Mouse (Mus musculus) ovary, adult 18-20 months (tissue): ENCODE data around the gene Taf9b.
A peak's percentile ranks its signal among the peaks of the same experiment; 100 is the strongest.
"Not testable (repeated sequence)": the region's sequence is repeated elsewhere in the genome, so short reads cannot be mapped to it uniquely, and the experiment has no call there.

Experiments used
- DNase-seq: peaks from one replicate; pipeline ENCODE4 v3.0.0; 2022; ENCODE audit warnings: low spot score, mixed read lengths

Taf9b gene

GRCm38 (mm10) chrX:106221058-106221457 is at the start of gene Taf9b:
Gene Taf9b (minus strand): TSS chrX:106221158.
- DNase-seq: no peak

- no peak for DNase-seq
These were observed 34.3 kb upstream of the Taf9b start, which contains the start of gene Fnd3c2 for GRCm38 (mm10) chrX:106255276-106255675. Gene Fnd3c2 (minus strand): TSS chrX:106255376.

DNA sequence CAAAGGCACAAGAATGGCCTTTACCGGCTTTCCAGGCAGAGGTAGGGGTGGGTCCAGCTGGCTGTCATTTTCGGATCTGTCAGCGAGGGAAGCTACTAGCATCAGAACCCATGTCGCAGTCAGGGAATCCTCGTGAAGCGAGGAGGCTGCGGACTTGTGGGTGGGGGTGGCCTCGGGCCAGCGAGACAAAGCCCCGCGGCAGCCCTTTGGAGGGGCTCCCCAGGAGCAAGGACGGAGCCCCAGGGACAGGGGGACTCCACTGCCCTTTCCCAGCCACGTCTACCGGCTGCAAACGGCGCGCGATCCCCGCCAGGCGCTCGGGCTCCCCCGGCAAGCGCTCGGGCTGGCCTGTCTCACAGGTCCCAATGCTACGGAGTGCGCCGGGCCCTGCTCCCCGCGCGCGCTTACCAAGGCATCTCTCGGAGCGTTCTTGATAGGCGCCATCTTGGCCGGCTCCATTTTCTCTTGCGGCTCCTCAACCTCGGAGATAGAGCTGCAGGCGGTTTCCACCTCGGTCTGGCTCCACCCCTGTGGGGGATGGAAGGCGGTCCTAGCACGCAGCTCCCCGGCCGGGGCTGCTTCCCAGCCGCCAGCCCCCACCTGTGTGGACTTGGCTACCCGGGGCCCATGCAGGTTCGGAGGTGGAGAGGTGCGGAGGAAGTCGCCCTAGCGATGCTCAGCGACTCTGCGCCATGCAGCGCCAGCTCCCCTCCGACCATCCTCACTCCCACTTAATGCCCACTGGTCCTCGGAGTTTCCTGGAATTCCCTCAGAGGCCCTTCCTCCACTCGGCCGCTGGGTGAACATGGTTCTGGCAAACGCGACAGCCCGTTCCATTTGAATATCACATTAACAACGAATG is 1.6 kb downstream of the Taf9b start:
- peak; percentile 60 for DNase-seq

GRCm38 (mm10) chrX:106209100-106209499 is 11.9 kb downstream of the Taf9b start:
- no peak for DNase-seq

- no peak for DNase-seq
These were observed 22.1 kb downstream of the Taf9b start for GRCm38 (mm10) chrX:106198904-106199303.

DNA sequence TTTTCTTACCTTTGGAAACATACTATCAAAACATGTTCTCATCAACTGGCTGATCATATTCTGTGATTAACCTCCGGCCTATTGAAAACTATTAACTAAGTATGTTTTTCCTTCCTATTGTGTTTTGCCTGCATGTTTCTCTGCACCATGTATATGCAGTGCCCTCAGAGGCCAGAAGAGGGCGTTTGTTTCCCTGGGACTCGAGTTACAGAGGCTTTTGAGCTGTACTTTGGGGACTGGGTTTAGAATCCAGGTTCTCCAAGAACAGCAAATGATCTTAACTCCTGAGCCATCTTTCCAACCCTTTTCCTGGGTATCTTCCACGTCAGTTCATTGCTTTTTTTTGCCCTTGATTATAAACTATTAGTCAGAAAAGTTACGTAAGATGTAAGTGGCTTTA is 23.6 kb downstream of the Taf9b start:
- DNase-seq: no peak

DNA sequence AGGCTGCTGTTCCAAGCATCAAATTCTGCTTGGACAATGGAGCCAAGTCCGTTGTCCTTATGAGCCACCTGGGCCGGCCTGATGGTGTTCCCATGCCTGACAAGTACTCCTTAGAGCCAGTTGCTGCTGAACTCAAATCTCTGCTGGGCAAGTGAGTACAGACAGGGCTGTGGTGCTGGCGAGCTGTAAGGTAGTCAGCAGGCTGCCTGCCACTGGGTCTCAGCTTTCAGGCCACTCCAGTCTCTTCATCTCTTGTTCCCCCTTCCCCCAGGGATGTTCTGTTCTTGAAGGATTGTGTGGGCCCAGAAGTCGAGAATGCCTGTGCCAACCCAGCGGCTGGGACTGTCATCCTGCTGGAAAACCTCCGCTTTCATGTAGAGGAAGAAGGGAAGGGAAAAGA is 26.6 kb downstream of the Taf9b start:
- not testable (repeated sequence) for DNase-seq

DNA sequence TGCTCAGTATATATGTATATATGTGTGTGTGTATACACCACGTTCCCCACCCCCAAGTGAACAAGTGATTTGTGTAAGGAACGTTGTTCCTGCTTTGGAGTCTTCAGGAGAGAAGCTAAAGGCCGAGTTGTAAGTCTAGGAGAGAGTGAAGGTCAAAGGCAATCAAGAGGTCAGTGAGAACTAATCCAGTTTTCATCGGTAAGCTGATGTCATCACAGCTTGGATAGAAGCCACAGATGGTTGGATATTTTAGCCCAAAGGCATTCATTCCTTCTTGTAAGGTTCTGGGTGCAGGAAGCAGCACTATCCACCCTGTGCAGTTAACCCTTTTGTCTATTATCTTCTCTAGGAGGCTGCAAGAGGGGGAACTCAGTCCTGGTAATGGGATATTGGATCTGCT is 30.9 kb downstream of the Taf9b start:
- DNase-seq: no peak

DNA sequence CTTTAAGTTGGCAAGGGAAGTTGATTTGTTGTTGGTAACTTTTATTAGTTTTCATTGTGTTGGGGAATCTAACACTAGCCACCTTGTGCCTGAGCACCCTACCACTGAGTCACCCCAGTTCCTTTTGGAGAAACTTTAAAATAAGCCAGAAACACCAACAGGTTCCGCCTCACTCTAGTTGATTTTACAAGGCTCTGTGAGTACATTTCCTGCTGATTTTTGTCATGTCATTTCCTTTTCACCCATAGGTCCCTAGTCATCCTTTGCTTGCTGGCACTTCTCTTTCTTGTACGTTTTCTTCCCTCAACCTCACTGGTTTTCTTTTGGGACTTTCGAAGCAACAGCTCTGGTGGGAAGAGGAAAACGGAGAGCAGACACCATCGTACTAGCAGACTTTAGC is 31.6 kb downstream of the Taf9b start:
- no peak for DNase-seq

GRCm38 (mm10) chrX:106187737-106188136 is 33.2 kb downstream of the Taf9b start:
- no peak for DNase-seq

DNA sequence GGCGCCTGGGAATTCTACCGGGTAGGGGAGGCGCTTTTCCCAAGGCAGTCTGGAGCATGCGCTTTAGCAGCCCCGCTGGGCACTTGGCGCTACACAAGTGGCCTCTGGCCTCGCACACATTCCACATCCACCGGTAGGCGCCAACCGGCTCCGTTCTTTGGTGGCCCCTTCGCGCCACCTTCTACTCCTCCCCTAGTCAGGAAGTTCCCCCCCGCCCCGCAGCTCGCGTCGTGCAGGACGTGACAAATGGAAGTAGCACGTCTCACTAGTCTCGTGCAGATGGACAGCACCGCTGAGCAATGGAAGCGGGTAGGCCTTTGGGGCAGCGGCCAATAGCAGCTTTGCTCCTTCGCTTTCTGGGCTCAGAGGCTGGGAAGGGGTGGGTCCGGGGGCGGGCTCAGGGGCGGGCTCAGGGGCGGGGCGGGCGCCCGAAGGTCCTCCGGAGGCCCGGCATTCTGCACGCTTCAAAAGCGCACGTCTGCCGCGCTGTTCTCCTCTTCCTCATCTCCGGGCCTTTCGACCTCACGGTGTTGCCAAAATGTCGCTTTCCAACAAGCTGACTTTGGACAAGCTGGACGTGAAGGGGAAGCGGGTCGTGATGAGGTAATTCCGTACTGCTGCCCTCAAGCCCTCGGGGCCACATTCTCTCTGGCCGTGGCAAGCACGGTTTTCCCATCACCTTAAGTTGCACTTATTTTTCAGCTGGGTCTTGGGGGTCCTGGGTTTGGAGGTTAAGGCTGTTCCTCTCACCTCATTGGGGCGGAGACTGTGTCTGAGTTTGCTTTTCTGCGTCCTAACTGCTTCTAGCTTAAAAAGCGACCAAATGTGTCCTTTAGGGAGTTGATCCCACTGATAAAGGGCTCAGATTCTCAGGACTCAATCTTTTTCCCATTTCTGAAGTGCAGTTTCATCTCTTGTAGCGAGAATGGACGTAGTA is 34.0 kb downstream of the Taf9b start, which contains the start of gene Pgk1:
TSS of gene Pgk1 (plus strand) at position 388 of the 937 bp plus-strand sequence.
- peak; percentile 91 for DNase-seq

GRCm38 (mm10) chrX:106185706-106186105 is 35.3 kb downstream of the Taf9b start:
- DNase-seq: no peak

- DNase-seq: no peak
These were observed 36.7 kb downstream of the Taf9b start for GRCm38 (mm10) chrX:106184279-106184678.

DNA sequence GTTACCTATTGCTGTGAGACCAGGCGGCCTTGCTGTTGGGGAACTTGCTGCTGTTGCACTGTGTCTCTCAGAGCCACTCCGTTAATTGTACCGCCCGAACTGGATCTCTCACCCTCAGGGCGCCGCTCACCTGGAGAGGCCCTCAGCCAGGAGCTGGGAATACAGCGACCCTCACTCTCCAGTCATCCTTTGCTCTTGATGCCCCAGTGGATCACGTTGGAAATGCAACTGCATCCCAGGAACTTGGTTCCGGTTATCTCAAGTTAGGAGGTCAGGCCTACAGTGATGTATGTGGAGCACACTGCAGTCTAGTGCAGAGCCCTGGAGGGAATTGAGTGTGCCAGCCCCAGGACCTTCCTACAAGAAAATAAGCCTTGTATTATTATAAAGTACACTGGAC is 44.6 kb downstream of the Taf9b start:
- no peak for DNase-seq

GRCm38 (mm10) chrX:106171853-106172154 is 49.2 kb downstream of the Taf9b start:
- DNase-seq: no peak

DNA sequence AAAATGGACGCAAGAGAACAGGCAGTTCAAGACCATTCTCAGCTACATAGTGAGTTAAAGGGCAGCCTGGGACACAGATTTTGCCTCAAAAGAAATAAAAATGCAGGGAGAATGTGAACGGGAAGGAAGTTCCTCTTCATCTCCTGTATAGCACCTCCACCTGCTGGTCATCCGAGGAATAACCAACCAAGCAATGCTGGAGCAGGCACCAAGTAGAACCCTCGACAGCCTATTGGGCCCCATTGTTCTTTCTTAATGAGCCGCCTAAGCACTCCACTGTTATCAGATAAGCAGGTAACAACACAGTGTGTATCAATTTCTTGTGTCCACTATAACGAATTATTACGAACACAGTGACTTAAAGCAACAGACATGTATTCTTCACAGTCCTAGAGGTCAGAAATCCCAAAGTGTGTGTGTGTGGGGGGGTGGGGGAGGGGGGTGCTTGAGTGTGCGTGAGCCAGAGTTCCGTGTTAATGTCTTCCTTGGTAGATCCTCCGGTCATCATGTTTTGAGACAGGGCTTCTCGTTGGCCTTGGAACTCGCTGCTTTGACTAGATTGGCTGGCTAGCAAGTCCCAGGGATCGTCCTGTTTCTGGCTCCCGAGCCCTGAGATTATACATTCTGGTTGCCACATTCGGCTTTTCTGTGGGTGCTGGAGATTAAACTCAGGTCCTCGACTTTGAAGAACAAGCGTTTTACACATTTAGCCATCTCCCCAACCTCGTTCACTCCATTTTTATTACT is 49.7 kb downstream of the Taf9b start:
- DNase-seq: peak; percentile 37

GRCm38 (mm10) chrX:106165089-106165488 is 55.9 kb downstream of the Taf9b start:
- no peak for DNase-seq

- no peak for DNase-seq
These were observed 56.4 kb downstream of the Taf9b start for GRCm38 (mm10) chrX:106164555-106164954.

DNA sequence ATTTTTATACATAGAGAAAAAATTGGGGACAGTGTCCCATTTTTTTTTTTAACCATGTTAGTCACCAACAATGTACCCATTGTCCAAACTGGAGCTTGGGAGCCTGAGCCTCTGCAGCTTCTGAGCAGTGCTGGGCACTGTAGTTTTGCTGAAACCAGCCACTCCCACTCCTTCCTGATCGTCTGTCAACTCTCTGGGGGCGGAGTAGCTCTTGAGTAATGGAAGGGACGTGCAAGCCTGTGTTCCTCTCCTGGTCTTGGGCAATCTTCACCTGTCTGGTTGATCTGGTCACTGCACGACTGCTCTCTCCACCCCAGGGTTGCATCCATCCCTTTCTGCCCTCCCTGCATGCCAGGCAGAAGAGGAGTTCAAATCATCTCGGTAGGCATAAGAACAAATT is 57.0 kb downstream of the Taf9b start:
- no peak for DNase-seq
